Mouse (Mus musculus) bone marrow macrophage, adult 2 months (primary cell): Measurements from ENCODE around the gene Gfy.

Experiments
- CTCF ChIP-seq: IDR thresholded peaks from 2 replicates; pipeline ENCODE4 v1.5.1; 2012; ENCODE audit warnings: low read depth, mild to moderate bottlenecking, low read length, moderate library complexity
- POLR2A ChIP-seq: IDR thresholded peaks from 2 replicates; pipeline ENCODE4 v1.6.1; 2012; ENCODE audit warnings: mild to moderate bottlenecking, low read depth, low read length, borderline replicate concordance

DNA sequence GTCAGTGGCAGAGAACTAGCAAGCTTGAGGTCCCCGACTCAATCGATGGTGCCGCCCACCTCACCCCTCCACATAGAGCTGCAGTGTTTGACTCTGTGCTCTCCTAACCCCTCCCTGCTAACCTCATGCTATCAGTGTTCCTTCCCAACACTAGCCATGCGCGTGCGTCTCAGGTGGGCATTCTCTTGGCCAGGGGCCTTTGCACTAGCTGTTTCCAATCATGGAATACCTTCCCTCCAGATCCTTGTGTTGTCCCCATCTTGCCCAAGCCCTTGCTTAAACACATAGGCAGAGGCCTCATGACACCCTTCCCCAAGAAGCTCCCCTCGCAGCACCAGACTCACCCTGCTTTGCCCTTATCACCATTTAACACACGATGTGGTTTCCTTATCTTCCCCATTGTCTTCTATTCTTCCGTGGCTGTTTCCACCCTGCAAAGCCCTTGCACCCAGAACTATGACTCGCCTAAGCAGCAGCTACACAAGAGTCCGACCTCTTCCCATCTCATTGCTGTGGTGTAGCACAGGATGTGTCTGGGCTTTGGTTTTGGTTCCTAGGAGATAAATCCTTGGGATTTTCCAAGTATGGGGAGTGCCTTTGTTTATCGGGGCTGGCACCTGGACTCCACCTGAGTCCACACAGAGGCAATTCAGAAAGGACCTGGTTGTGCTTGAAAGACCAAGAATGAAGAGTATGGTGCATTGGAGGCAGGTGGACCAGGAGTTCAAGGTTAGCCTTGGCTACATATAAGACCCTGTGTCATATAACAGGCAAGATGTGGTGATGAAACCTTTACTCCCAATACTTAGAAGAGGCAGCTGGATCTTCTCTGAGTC is 42.0 kb downstream of the Gfy start:
- TF ChIP-seq POLR2A, result no peak
- no peak for TF ChIP-seq CTCF
